Mouse (Mus musculus) liver, adult 2 months (tissue): Measurements from ENCODE around the gene Dclk1. TPM values are rescaled to one million over a fixed set of nuclear protein-coding genes. Genes with fewer than 3 reads are reported as not detected.
"Not testable (repeated sequence)": the region's sequence is repeated elsewhere in the genome, so short reads cannot be mapped to it uniquely, and the experiment has no call there.

Experiments used
- DNase-seq: peaks from one replicate; pipeline ENCODE4 v3.0.0-alpha.2; 2011; ENCODE audit warnings: low read depth, low spot score; ENCODE audit errors: extremely low read depth
- H3K27ac ChIP-seq: fragments of 200-500 bp; replicated peaks from 2 replicates; pipeline ENCODE4 v1.5.1; 2012; ENCODE audit warnings: low read depth, mild to moderate bottlenecking, control low read depth, inconsistent platforms, low read length; ENCODE audit not compliant: insufficient read depth
- H3K27me3 ChIP-seq: fragments of 200-500 bp; 2 replicates; pipeline ENCODE4 v1.6.1; 2012; ENCODE audit warnings: mild to moderate bottlenecking, moderate library complexity, low read length, inconsistent platforms; ENCODE audit not compliant: control insufficient read depth, insufficient read depth
- H3K36me3 ChIP-seq: fragments of 200-500 bp; 2 replicates; pipeline ENCODE4 v1.6.1; 2012; ENCODE audit warnings: low read length, inconsistent platforms; ENCODE audit not compliant: control insufficient read depth, insufficient read depth
- H3K4me1 ChIP-seq: fragments of 200-500 bp; 2 replicates; pipeline ENCODE4 v1.6.1; 2011; ENCODE audit warnings: low read length; ENCODE audit not compliant: control insufficient read depth, insufficient read depth
- H3K4me3 ChIP-seq: fragments of 200-500 bp; 2 replicates; pipeline ENCODE4 v1.5.1; 2011; ENCODE audit warnings: low read depth, mild to moderate bottlenecking, control low read depth, low read length, moderate library complexity; ENCODE audit not compliant: insufficient read depth
- H3K79me2 ChIP-seq: fragments of 200-500 bp; 2 replicates; pipeline ENCODE4 v1.6.1; 2012; ENCODE audit warnings: inconsistent platforms, mild to moderate bottlenecking, low read length, moderate library complexity; ENCODE audit not compliant: control insufficient read depth, insufficient read depth
- H3K9ac ChIP-seq: fragments of 200-500 bp; 2 replicates; pipeline ENCODE4 v1.6.1; 2012; ENCODE audit warnings: low read depth, mild to moderate bottlenecking, control low read depth, inconsistent platforms, low read length
- CTCF ChIP-seq: fragments of 200-500 bp; IDR thresholded peaks from 2 replicates; pipeline ENCODE4 v1.5.1; 2011; ENCODE audit warnings: low read depth, low read length, control low read depth
- POLR2A ChIP-seq: fragments of 200-500 bp; IDR thresholded peaks from 2 replicates; pipeline ENCODE4 v1.6.1; 2011; ENCODE audit warnings: low read length, control low read depth; ENCODE audit not compliant: insufficient read depth; ENCODE audit errors: extremely low read depth
- WGBS: fragments of 180-500 bp; shearing (Covaris S2); methylation state at CpG from one replicate; pipeline ENCODE4 v1.1.7; 2018; 5-methylcytosine and 5-hydroxymethylcytosine counted together
- polyA plus RNA-seq: library from polyadenylated mRNA; depleted of rRNA; stranded (reverse); fragments of >200 nt; gene quantifications from 2 replicates; pipeline ENCODE4 v1.2.3, GENCODE M21; 2012; rRNA removed
- total RNA-seq: library from RNA; depleted of rRNA; stranded (reverse); fragments of >200 nt; gene quantifications from 2 replicates; pipeline ENCODE4 v1.2.3, GENCODE M21; 2014; rRNA removed

Gene Dclk1
- total RNA-seq (0.20 and 0.46 TPM in 2 replicates), polyA plus RNA-seq (not detected in 2 replicates)

- Histone ChIP-seq H3K79me2 (no peaks in the 10 kb centered on the region), H3K36me3 (no peaks in the 10 kb centered on the region), H3K4me1 (no peaks in the 10 kb centered on the region), H3K27ac (no peak within 1 kb of the TSS), H3K4me3 (peak within 1 kb of the TSS; percentile 8; the same call in 1 of the 2 replicates), H3K9ac (no peak within 1 kb of the TSS; the same call in 1 of the 2 replicates), H3K27me3 (peaks cover 6% of the 10 kb centered on the region; the same call in 1 of the 2 replicates)
- no peak for TF ChIP-seq CTCF
- TF ChIP-seq POLR2A = no peak
- DNase-seq = no peak
- 49% methylated on average over 10 of the region's 10 CpGs for WGBS
Observed at GRCm38 (mm10) chr3:55241730-55242421, at the start of gene Dclk1. Gene Dclk1 (plus strand): TSS chr3:55242364.

GRCm38 (mm10) chr3:55193351-55193750, 48.8 kb upstream of the Dclk1 start:
- no peak overlapping the region for H3K4me3 ChIP-seq
- TF ChIP-seq POLR2A = no peak
- no peak for TF ChIP-seq CTCF
- H3K27me3 ChIP-seq = no peaks in the 10 kb centered on the region
- DNase-seq = no peak
- WGBS = 54% methylated on average over 2 of the region's 2 CpGs
- H3K36me3 ChIP-seq = no peaks in the 10 kb centered on the region
- H3K27ac ChIP-seq = no peak overlapping the region
- no peaks in the 10 kb centered on the region for H3K79me2 ChIP-seq
- no peak overlapping the region for H3K9ac ChIP-seq
- no peaks in the 10 kb centered on the region for H3K4me1 ChIP-seq

- no peaks in the 10 kb centered on the region for H3K36me3 ChIP-seq
- no peak overlapping the region for H3K9ac ChIP-seq
- no peak overlapping the region for H3K27ac ChIP-seq
- no peak overlapping the region for H3K4me3 ChIP-seq
- H3K4me1 ChIP-seq = no peaks in the 10 kb centered on the region
- TF ChIP-seq CTCF (no peak), POLR2A (no peak)
- no peaks in the 10 kb centered on the region for H3K27me3 ChIP-seq
- DNase-seq = no peak
- H3K79me2 ChIP-seq = no peaks in the 10 kb centered on the region
- WGBS = 81% methylated on average over 8 of the region's 8 CpGs
Observed at GRCm38 (mm10) chr3:55194792-55195191, 47.4 kb upstream of the Dclk1 start.

- no peak for DNase-seq
- H3K4me1 ChIP-seq = no peaks in the 10 kb centered on the region
- no peak overlapping the region for H3K4me3 ChIP-seq
- no peak overlapping the region for H3K9ac ChIP-seq
- H3K79me2 ChIP-seq = no peaks in the 10 kb centered on the region
- TF ChIP-seq POLR2A (no peak), CTCF (no peak)
- H3K27me3 ChIP-seq = no peaks in the 10 kb centered on the region
- H3K27ac ChIP-seq = no peak overlapping the region
- WGBS = 79% methylated on average over 5 of the region's 5 CpGs
- H3K36me3 ChIP-seq = no peaks in the 10 kb centered on the region
Observed at GRCm38 (mm10) chr3:55195581-55196327, 46.4 kb upstream of the Dclk1 start.

GRCm38 (mm10) chr3:55196328-55196710, 45.8 kb upstream of the Dclk1 start:
- H3K4me1 ChIP-seq = no peaks in the 10 kb centered on the region
- no peaks in the 10 kb centered on the region for H3K79me2 ChIP-seq
- no peak overlapping the region for H3K4me3 ChIP-seq
- H3K36me3 ChIP-seq = no peaks in the 10 kb centered on the region
- no peak overlapping the region for H3K9ac ChIP-seq
- DNase-seq = no peak
- 90% methylated on average over 2 of the region's 2 CpGs for WGBS
- H3K27ac ChIP-seq = no peak overlapping the region
- no peaks in the 10 kb centered on the region for H3K27me3 ChIP-seq
- TF ChIP-seq POLR2A (no peak), CTCF (no peak)

GRCm38 (mm10) chr3:55203621-55204020, 38.5 kb upstream of the Dclk1 start:
- H3K27me3 ChIP-seq, DNase-seq, H3K4me1 ChIP-seq, H3K36me3 ChIP-seq, H3K27ac ChIP-seq, H3K9ac ChIP-seq, H3K79me2 ChIP-seq, H3K4me3 ChIP-seq: not testable (repeated sequence)
- 86% methylated on average over 11 of the region's 11 CpGs for WGBS
